Mouse (Mus musculus): ENCODE measurements around the gene Mgat2.
"Not testable (repeated sequence)": the region's sequence is repeated elsewhere in the genome, so short reads cannot be mapped to it uniquely, and the experiment has no call there.

Gene Mgat2

DNA sequence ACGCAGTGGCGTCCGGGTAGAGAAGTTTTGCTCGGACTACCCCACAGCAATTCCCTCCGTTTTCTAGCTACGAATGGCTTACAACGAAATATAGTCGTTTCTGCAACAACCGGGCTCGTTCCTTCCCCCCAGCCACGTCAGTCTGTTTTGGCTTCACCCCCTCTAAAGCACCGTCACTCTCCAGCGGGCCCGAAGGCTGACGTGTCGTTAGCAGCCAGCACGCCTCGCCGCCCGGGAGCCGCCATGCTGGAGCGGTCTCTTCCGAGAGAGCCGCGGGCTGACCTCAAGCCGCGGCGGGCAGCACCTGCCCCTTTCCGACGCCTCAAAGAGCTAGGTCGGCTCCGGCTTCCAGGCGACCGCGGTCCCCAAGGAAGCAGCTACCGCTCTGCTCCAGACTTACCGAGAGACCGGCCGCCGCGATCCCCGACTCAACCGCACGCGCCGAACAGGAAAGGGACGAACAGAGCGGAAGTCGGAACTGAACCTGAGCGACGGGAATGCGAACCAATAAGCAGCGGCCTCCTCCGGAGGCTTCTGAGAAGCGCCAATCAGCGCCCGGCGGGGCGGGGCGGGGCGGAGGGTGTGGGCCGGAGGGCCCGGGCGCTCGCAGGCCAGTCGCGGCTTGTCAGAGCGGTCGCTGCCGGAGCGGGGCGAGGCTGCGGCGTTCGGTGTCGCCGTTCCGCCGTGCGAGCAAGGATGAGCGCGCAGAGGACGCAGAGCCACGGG is at the start of gene Mgat2, which contains the start of gene Rpl36al:
Mgat2 (plus strand) TSS at position 575 of the 726 bp plus-strand sequence.
Rpl36al (minus strand) TSS at position 501 of the 726 bp plus-strand sequence.
- DNase-seq = peak; percentile 99

DNA sequence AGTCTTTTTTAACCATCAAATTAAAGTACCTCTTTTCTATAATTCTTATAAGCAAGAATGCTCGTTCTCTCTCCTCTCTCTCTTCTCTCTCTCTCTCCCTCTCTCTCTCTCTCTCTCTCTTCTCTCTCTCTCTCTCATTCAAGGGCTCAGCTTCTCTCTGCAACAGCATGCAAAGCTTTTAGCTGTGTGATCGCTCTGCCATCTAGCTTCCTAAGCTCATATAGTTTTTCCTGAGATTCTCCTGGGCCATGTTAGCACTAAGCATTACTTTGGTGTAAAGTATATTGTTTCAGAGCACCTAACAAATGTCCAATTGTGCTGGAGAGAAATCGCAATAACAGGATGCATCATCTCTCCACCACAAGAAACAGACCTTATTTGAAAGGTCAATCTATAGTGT is 44.8 kb upstream of the Mgat2 start:
- DNase-seq = no peak

DNA sequence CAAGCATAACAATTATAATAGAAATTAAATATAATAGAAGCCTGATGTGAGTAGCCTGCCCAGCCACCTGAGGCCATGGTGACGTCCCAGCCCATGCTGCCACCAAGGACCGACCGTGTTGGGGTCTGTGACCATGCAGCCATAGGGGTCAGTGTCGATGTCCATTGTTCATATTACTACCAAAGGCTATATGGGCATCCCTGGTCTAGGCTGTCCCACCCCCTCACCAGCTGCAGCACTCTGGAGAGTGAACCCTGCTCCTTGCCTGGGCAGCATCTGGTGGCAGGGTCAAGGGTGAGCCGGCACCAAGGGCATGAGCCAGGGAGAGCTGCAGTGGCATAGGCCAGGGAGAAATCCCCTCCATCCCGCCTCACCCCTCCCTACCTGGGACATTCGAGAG is 44.1 kb upstream of the Mgat2 start:
- no peak for DNase-seq

DNA sequence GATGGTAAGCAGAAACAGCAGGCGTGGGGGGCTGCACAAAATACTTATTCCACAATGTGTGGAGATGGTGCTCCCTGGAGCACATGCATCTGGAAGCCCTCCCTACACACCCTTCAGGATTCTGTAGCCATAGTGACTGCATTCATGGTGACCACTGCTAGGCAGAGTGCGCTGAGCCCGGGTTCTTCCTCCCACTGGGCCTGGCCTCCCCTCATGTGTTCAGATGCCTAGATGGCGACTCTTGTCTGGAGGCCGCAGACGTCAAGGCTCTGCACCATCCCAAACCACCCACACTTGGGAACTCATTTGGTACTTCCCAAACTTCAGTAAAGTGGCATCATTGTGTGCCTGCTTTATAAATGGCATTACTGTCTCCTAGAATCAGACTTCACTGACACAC is 40.5 kb upstream of the Mgat2 start:
- no peak for DNase-seq

DNA sequence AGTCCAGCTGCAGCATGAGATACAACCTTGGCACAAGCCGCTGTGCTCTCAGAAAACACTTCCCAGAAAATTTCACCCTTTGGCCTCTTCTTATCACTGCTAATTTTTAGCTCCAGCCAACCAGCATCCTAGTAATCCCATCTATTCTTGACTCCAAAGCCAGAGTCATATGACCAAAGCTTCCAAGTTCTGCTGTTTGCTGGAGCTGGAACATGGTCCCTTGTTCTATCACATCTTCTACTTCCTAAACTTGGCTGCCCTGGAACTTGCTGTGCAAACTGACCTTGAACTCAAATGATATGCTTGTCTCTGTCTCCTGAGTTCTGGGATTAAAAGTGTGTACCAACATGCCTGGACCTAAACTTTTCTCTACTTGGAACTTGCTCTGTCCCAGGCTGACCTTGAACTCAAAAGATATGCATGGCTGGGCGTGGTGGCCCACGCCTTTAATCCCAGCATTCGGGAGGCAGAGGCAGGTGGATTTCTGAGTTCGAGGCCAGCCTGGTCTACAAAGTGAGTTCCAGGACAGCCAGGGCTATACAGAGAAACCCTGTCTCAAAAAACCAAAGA is 36.7 kb upstream of the Mgat2 start:
- DNase-seq = no peak

DNA sequence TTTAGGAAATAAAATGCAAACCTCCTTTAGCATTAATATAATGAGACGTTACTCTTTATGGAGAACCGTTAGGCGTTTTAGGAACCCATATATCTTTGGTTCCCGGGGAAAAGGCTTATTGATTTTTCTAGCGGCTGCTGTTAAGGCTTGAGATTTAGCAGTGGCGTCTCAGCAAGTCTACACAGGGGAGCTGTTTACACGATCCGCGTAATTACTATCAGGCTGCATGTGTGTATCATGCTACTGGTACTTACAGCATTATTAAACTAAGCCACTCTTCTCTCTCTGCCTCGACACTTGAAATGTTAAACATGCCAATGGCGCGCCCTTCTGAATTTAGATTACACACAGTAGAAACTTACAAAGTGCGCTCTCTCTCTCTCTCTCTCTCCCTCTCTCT is 33.9 kb upstream of the Mgat2 start:
- DNase-seq = no peak

DNA sequence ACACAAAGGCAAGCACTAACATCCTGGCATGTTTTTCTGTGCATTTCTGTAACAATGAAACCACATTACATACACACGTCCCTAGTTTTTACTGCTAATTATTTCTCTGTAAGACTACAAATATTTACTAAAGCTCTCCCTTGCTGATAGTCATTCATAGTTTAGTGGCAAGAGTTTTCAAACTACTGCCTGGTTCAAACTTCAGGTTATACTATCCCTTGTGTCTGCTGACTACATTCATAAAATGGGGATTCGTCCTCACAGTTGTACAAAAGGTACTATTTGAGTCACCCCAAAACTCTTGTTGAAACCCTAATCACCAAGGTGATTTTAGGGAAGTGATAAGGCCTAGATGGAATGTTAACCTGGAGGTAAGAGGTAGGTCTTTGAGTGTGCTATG is 28.0 kb upstream of the Mgat2 start:
- no peak for DNase-seq

DNA sequence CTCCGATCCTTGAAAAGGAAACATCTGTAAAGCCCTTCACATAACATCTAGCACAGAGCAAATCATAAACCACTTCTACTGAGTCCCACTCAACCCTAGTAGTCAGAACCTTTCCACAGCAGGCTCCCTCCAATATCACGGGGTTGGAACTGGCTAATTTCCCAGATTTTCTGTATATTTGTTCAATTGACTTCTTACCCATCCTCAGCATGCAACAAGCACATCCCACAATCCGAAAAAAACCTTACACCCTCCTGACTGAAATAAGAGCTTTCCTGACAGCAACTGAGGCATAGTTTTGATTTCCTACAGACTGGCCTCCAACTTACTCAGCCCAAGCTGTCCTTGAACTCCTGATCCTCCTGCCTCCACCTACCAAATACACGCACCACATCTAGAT is 27.5 kb upstream of the Mgat2 start:
- DNase-seq = no peak

DNA sequence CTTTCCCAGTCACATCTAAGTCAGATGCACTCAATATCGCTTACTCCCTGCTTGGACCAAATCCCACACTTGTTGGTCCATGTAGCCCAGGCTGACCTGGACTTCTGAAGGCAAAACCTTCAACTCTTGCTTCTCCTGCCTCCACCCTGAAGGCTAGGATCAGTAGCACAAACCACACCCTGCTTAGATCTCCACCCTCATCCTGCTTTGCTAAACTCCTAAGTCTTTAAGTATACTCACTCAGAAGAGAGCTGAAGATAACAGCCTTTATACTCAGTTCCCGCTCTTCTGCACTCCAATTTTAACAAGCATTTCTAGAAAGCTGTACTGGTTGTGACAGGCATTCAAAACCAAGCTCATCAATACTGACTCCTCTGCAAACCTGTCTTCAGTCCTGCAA is 26.9 kb upstream of the Mgat2 start:
- DNase-seq = no peak

DNA sequence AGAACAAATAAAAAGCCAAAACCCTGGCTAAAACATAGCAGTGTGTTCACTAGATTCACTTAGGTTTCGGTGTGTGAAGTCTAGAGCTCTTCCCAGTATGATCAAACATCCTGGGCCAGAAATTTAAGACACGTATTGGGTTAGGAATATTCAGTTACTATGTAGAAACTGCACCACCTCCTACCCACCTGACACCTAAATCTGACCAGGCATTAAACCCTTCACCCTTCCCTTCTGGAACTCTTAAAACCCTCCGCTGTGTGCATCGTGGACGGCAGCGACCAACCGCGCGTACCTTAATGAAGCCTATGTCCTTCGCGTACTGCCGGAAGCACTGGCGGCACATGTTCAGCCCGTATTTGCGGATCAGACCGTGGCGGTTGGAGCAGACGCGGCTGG is 25.6 kb upstream of the Mgat2 start:
- no peak for DNase-seq

DNA sequence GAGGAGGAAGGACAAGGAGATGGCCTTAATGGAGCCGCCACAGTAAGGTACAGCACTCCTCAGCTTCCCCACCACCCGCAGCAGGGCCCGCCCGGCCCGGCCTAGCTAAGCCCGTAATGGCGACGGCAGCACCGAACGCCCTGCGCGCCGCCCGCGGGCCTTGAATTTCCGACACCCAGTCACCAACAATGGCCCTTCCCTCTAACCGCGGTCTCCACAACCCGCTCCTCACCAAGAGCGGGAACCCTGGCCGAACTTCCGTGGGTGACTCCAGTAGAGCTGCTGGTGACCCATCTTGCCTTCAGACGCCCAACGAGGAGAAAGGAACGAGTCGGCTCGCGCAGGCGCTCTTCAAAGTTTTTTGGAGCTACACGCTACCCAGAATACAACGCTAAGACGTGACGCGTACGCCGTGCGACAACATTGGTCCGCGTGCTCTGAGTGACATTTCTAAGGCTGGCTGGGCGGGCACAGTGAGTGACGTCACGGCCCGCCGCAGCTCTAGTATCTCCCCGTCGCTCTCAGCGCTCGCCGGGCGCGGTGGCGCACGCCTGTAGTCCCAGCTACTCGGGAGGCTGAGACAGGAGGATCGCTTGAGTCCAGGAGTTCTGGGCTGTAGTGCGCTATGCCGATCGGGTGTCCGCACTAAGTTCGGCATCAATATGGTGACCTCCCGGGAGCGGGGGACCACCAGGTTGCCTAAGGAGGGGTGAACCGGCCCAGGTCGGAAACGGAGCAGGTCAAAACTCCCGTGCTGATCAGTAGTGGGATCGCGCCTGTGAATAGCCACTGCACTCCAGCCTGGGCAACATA is 25.0 kb upstream of the Mgat2 start, which contains the start of gene Rps29:
Rps29 (minus strand) TSS at position 422 of the 813 bp plus-strand sequence.
- peak; percentile 97 for DNase-seq

DNA sequence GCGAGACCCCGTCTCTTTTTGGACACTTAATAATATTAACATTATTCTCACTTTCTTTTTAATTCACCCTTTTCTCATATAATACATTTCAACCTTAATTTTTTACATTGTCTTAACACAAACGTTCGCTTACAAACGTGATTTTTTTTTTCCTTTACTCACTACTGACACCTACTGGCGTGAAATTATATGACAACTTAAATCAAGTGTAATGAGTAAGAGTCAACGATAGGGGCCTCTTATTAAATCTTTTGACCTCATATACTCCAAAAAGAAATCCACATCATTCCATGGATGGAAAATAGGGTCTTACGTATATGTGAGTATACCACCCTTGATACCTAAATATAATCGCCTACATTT is 24.4 kb upstream of the Mgat2 start:
- DNase-seq = peak; percentile 48

DNA sequence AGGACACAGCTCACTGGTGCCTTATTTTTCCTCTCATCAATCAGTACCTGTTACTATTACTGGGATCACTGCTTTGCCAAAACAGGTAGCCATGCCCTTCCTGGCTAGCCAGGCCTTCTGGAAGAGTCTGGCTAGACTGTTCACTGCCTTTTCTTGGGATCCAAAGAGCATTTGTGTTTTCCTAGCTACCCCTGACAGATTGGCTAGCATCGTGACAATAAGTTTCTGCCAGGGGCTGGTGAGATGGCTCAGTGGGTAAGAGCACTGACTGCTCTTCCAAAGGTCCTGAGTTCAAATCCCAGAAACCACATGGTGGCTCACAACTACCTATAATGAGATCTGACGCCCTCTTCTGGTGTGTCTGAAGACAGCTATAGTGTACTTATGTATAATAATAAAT is 23.3 kb upstream of the Mgat2 start:
- DNase-seq = not testable (repeated sequence)

DNA sequence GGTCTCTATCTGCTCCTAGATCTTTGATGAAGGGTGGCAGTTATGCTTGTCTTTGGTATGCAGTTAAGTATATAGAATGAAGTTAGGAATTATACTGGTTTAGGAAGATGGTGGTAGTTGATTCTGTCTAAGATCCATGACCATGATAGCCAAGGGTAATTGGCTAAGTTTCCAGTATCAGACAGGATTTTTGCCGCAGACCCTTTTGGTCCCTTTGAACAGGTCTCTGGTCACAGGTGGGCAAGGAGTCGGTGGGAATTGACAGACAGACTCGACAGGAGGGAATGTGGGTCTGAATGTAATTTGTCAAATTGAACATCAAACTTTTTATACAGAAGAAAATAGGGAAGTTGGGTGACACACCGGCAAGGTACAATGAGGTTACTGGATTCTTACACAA is 20.4 kb upstream of the Mgat2 start:
- DNase-seq = not testable (repeated sequence)

DNA sequence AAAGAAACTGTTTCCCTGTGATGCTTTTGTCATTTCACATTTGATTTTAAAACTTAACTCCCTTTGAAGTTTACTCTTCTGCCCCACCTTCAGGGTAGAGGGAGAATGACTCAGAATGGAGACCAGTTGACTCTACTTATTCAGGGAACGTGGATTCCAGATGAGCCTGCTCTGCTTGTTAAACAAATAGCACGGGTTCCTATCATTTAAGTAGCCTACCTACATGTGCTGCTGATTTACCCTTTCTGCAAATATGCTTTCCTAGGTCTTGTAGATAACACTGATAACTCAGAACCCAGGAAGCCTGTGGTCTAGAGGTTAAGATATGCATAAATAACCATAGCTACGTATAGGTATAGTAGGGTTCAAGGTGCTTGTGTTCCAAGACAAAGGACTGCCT is 19.1 kb upstream of the Mgat2 start:
- DNase-seq = no peak

DNA sequence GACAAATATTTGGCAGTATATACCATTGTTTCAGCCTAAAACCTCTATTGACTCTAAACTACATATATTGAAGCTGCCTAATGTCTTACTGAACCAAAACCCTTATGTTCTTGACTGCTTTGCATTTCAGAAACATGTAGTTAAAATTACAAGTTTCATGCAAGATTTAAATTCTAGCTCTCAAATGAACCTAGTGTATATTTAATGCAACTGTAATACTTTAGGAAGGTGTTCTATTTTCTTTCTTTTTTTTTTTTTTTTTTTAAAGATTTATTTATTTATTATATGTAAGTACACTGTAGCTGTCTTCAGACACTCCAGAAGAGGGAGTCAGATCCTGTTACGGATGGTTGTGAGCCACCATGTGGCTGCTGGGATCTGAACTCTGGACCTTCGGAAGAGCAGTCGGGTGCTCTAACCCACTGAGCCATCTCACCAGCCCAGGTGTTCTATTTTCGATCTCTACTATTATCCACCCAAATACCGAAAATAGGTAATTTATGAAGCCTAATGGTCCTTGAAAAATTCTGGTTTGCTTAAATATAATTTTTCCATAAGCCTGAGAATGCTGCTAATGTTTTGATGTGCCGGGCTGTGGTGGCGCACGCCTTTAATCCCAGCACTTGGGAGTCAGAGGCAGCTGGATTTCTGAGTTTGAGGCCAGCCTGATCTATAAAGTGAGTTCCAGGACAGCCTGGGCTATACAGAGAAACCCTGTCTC is 16.9 kb upstream of the Mgat2 start:
- not testable (repeated sequence) for DNase-seq

DNA sequence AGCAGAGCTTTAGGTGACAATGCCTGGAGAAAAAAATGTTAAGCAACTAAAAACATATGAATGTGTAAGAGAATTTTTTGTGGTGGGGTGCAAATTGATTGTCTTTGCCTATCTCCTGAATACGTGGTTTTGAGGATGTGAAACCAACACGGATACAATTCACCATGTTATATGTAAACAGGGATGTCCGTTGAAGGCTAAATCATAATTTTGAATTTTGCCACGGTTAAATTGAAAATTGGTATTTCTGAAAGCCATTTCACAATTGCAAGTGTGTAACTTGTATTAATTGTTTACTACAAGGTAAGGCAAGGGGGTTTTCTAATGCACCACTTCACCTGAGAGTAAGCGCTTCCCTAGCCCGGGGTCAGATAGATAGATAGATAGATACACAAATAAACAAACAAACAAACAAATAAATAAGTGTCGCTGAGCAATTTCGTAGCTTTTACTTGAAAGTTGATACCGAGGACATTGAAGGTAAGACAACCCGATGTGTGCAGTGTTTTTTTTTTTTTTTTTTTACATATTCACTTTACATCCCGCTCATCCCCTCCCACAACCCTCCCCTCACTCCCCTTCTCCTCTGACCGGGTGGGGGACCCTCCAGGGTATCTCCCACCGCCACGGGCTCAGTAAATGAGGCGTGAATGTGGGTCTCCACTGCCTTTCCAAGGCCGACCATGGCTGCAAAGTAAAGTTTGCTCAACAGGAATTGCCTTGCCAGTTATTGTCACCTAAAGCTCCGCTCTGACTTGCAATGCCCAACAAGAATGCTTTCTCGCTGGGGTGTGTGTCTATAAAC is 16.1 kb upstream of the Mgat2 start:
- no peak for DNase-seq

DNA sequence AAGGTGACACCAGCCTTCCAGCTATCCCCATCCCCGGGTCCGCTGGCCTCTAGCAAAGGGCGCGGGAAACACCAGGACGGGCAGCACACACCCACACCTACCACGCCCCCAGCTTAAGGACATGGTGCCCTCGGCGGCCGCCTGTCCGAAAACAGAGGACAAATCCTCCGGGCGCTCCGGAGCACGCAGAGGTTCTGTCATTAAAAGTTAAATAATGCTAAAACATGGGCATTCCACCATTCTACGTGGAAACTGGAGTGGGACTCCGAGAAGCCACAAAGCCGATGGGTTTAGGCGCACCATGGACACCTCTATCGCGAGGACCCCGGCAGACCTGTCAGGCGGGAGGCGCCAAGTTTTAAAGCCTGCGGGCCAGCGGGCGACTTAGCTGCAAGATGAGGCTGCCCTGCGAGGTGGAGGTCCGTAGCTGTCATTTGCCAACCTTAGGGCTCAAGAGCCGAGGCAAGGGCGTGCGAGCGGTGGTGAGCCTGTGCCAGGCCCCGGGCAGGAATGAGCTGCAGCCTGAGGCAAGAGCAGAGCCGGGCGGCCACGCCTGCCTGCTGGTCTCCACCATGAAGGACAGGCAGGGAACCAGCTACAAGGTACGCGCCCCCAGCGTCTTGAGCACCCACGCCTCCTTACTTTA is 15.4 kb upstream of the Mgat2 start, which contains the start of gene Lrr1:
Lrr1 (plus strand) TSS at position 354 of the 646 bp plus-strand sequence.
- peak; percentile 92 for DNase-seq

DNA sequence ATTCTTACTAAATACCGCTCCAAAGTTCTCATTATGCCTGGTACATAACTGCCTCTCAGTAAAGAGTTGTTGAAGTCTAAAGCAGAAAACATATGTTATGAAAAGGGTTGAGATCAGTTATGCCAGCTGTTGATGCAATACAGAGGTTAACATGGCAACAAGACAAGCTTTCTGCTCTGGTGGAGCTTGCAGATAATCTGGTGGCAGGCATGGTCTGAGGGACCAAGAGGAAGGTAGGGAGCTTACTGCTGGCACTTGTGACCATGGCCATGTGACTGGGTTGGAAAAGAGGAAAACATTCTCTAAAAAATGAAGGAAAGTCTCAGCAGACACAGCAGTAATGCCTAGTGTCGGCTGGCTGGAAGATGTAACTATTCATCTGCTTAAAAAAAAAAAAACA is 12.7 kb upstream of the Mgat2 start:
- no peak for DNase-seq

DNA sequence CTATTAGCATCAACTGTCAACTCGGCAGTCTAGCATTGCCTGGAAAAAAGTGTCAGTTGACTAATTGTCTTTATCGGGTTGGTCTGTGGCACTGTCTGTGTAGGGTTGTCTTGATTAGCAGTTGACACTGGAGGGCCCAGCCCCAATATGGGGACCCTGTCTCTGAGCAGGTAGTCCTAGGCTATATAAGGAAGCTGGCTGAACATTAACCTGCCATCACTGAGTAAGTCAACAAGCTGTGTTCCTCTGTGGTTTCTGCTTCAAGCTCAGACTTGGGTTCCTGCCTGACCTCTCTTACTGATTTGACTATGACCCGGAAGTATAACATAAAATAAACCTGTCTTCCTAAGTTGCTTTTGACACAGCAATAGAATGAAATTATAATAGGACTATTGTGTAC is 8.0 kb upstream of the Mgat2 start:
- DNase-seq = no peak

DNA sequence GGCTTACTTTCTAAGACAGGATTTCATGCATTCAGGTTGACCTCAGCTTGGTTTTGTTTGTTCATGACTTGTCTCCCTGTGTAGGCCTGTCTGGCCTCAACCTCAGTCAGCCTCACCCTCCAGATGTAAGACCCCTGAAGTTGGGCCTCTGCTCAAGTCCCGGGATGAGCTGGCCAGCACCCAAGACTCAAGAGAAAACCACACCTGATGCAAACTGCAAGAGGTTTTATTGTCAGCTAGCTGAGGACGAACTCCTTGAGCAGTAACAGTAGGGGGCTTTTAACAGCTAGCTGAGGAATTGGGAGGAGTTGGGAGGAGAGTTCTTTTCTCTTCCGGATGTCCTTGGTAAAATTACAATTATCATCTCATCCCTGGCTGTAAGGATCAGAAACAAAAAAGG is 6.4 kb upstream of the Mgat2 start:
- no peak for DNase-seq

DNA sequence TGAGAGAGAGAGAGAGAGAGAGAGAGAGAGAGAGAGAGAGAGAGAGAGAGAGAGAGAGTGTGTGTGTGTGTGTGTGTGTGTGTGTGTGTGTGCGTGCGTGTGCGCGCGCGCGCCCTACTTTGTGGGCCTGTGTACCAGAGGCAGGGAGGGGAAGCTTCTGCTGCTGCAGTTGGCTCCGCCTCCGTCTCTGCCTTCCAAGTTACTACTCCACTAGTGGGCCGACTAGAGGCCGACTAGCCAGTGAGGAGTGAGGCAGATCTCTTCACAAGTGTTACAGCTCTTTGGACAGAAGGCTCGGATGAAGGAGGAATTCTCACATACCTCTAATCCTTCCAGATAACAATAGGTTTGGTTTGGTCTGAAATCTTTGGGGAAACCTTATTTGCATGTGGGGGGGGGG is 4.6 kb upstream of the Mgat2 start:
- no peak for DNase-seq

All from cerebellum, adult 8-10 months (tissue).